In genomic region chr4:120127333-120127732, GRCm38 (mm10) we compare ENCODE assay signal across 25 mouse cellular contexts. TPM values are rescaled to one million over a fixed set of nuclear protein-coding genes. Genes with fewer than 3 reads are reported as not detected.
"Had no signal": no experiment of that assay in that cellular context is flagged by ENCODE, and none has a peak within 500 bp of the region (broad histone marks: within the 10 kb centered on the region; RNA-seq: fewer than 3 reads in every experiment).

No protein-coding gene starts in this region.

- H3K36me3 ChIP-seq: limb, embryonic 10.5 days; limb, embryonic 13.5 days; liver, embryonic 12.5 days; liver, embryonic 15.5 days; lung, embryonic 15.5 days; midbrain, embryonic 10.5 days; midbrain, embryonic 13.5 days had no signal

- H3K27ac ChIP-seq: limb, embryonic 10.5 days; limb, embryonic 13.5 days; liver, embryonic 12.5 days; liver, embryonic 15.5 days; lung, embryonic 15.5 days; midbrain, embryonic 10.5 days; midbrain, embryonic 13.5 days; neural tube, embryonic 13.5 days had no signal

- H3K4me2 ChIP-seq: limb, embryonic 13.5 days; liver, embryonic 12.5 days; liver, embryonic 15.5 days; lung, embryonic 15.5 days; midbrain, embryonic 13.5 days; neural tube, embryonic 13.5 days had no signal

- H3K4me1 ChIP-seq: liver, embryonic 15.5 days; megakaryocyte, embryonic 14.5 days; midbrain, embryonic 10.5 days had no signal

- ATAC-seq: midbrain, embryonic 13.5 days; midbrain, embryonic 16.5 days had no signal

- DNase-seq: kidney, postnatal 14 days; kidney, postnatal 4 days; liver; retina, postnatal 1 day; spleen, adult 18-20 months; thymus, adult 18-20 months; thymus, postnatal 4 days had no signal

- H3K9ac ChIP-seq: limb, embryonic 13.5 days; liver, embryonic 12.5 days; liver, embryonic 15.5 days; lung, embryonic 15.5 days; midbrain, embryonic 13.5 days; neural tube, embryonic 13.5 days had no signal

- H3K27me3 ChIP-seq: limb, embryonic 13.5 days; liver, embryonic 12.5 days; liver, embryonic 15.5 days; lung, embryonic 15.5 days; midbrain, embryonic 13.5 days; neural tube, embryonic 13.5 days had no signal

- H3K4me3 ChIP-seq: limb, embryonic 10.5 days; limb, embryonic 13.5 days; liver, embryonic 12.5 days; liver, embryonic 15.5 days; lung, embryonic 15.5 days; megakaryocyte, embryonic 14.5 days; midbrain, embryonic 10.5 days; midbrain, embryonic 13.5 days; myocyte; neural tube, embryonic 13.5 days had no signal

- H3K9me3 ChIP-seq: limb, embryonic 10.5 days; limb, embryonic 13.5 days; liver, embryonic 12.5 days; liver, embryonic 15.5 days; lung, embryonic 15.5 days; megakaryocyte, embryonic 14.5 days; midbrain, embryonic 10.5 days; midbrain, embryonic 13.5 days; neural tube, embryonic 13.5 days had no signal

RNA-seq across cellular contexts. Expression of gene Edn2, which starts 33.7 kb away (rescaled TPM):
- total RNA-seq: layer of hippocampus, adult 18-20 months; layer of hippocampus, postnatal 10 days; layer of hippocampus, postnatal 36 days; left cerebral cortex, postnatal 25 days; monocyte, adult 5-6 weeks; neutrophil, adult 5-6 weeks had no signal
- polyA plus RNA-seq: limb, embryonic 10.5 days; liver, embryonic 15.5 days; midbrain, embryonic 10.5 days; midbrain, embryonic 13.5 days; midbrain, embryonic 16.5 days; myocyte; testis, adult 2 months had no signal
